Mouse (Mus musculus) erythroblast, embryonic 14.5 days (primary cell): ENCODE measurements around the gene Eif2b5.

Experiments
- GATA1 ChIP-seq: IDR thresholded peaks from 2 replicates; pipeline ENCODE4 v1.6.1; 2012; ENCODE audit warnings: low read length, inconsistent platforms, mixed read lengths
- TAL1 ChIP-seq: IDR thresholded peaks from 3 replicates; pipeline ENCODE4 v1.6.1; 2012; ENCODE audit warnings: low read length, inconsistent platforms, mixed read lengths

GRCm38 (mm10) chr16:20535296-20536080, 36.9 kb downstream of the Eif2b5 start, which contains the start of gene Ap2m1:
- TF ChIP-seq TAL1 (no peak), GATA1 (no peak)
